Comparison of ENCODE assay signal across 14 mouse cellular contexts in the genomic region with DNA sequence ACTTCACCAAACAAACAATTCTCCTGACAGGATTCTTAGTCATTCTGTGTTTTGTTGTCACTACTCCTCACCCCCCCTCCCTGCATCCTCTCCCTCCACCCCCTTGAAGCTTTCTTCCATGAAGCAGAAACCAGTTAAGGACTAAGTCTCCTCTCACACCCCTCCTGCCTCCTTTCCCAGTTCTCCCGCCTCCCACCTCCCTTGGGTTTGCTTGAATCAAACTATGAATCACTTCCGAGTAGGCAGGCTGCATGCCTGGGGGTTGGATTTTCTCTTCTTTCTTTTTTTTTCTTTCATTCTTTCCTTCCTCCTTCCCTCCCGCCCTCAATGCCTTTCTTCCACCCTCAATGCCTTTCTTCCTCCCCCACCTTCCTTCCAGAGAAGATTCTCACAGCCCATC.
DNase-seq lines count a peak whose midpoint lies in the region; ATAC-seq and TF ChIP-seq lines count a peak whose summit lies in the region.
"Had no signal": no experiment of that assay in that cellular context is flagged by ENCODE, and none has a peak within 500 bp of the region (broad histone marks: within the 10 kb centered on the region; RNA-seq: fewer than 3 reads in every experiment).

No protein-coding gene starts in this region.

- no peaks in the 10 kb centered on the region for H3K36me3 ChIP-seq in kidney, postnatal 0 days (ENCODE audit: insufficient read depth, low read length)
- no peaks in the 10 kb centered on the region for H3K36me3 ChIP-seq in kidney, adult 2 months (ENCODE audit: control insufficient read depth, insufficient read depth, low read length)
- no peaks in the 10 kb centered on the region for H3K36me3 ChIP-seq in heart, embryonic 13.5 days
- H3K36me3 ChIP-seq: embryonic facial prominence, embryonic 15.5 days; intestine, embryonic 15.5 days had no signal

- no peak for TF ChIP-seq POLR2A in kidney, adult 2 months (IDR thresholded peaks at IDR 0.05; ENCODE audit: low read depth, low read length)

- peaks cover 24% of the 10 kb centered on the region for H3K4me1 ChIP-seq in kidney, postnatal 0 days (replicated peaks; ENCODE audit: insufficient read depth, low read length)
- peaks cover 10% of the 10 kb centered on the region for H3K4me1 ChIP-seq in kidney, adult 2 months (ENCODE audit: control insufficient read depth, insufficient read depth, low read length)
- peaks cover 69% of the 10 kb centered on the region for H3K4me1 ChIP-seq in heart, embryonic 13.5 days

- H3K4me2 ChIP-seq in kidney, postnatal 0 days (ENCODE audit: low read length), result no peak overlapping the region
- H3K4me2 ChIP-seq in heart, embryonic 13.5 days, result no peak overlapping the region
- H3K4me2 ChIP-seq: embryonic facial prominence, embryonic 15.5 days; intestine, embryonic 15.5 days had no signal

- H3K27me3 ChIP-seq in kidney, postnatal 0 days (ENCODE audit: insufficient read depth, low read length), result no peaks in the 10 kb centered on the region
- no peaks in the 10 kb centered on the region for H3K27me3 ChIP-seq in kidney, adult 2 months (replicated peaks; ENCODE audit: control insufficient read depth, insufficient read depth, low read length)
- no peaks in the 10 kb centered on the region for H3K27me3 ChIP-seq in heart, embryonic 13.5 days (replicated peaks)
- H3K27me3 ChIP-seq: embryonic facial prominence, embryonic 15.5 days; intestine, embryonic 15.5 days had no signal

- H3K9ac ChIP-seq in kidney, postnatal 0 days (ENCODE audit: low read depth, low read length), result no peak overlapping the region
- H3K9ac ChIP-seq in heart, embryonic 13.5 days, result no peak overlapping the region
- H3K9ac ChIP-seq: embryonic facial prominence, embryonic 15.5 days; intestine, embryonic 15.5 days had no signal

- no peaks in the 10 kb centered on the region for H3K9me3 ChIP-seq in kidney, postnatal 0 days (replicated peaks; ENCODE audit: low read length)
- H3K9me3 ChIP-seq in heart, embryonic 13.5 days, result no peaks in the 10 kb centered on the region
- H3K9me3 ChIP-seq: embryonic facial prominence, embryonic 15.5 days; intestine, embryonic 15.5 days had no signal

- 11% methylated on average over 3 of the region's 3 CpGs for WGBS in kidney, postnatal 0 days
- 56% methylated on average over 3 of the region's 3 CpGs for WGBS in kidney, adult 2 months
- 56% methylated on average over 3 of the region's 3 CpGs for WGBS in heart, embryonic 13.5 days

- H3K27ac ChIP-seq in kidney, postnatal 0 days, result peak overlapping the region; percentile 31; the same call in 1 of the 2 replicates
- H3K27ac ChIP-seq in kidney, adult 2 months (ENCODE audit: insufficient read depth, low read depth, low read length), result no peak overlapping the region; the same call in 1 of the 2 replicates
- H3K27ac ChIP-seq in heart, embryonic 13.5 days (replicated peaks), result peak overlapping the region; percentile 78
- H3K27ac ChIP-seq: embryonic facial prominence, embryonic 15.5 days; intestine, embryonic 15.5 days had no signal

- peak; percentile 85 for DNase-seq in kidney, postnatal 0 days (ENCODE audit: low spot score)
- no peak for DNase-seq in kidney, adult 2 months
- DNase-seq in 3134 (ENCODE audit: extremely low read depth, insufficient read length, low spot score), result peak; percentile 79
- peak; percentile 93 for DNase-seq in 3T3-L1 (ENCODE audit: low read depth, low spot score)
- DNase-seq in spleen, postnatal 4 days (ENCODE audit: low spot score in 2 of 2), result no peak
- no peak for DNase-seq in B cell, adult 2 months
- no peak for DNase-seq in cerebellum, postnatal 14 days
- DNase-seq: cerebellum, adult 11 months; gastrocnemius, postnatal 25 days; layer of hippocampus, postnatal 36 days; lung, postnatal 4 days had no signal

- no peak overlapping the region for H3K4me3 ChIP-seq in kidney, postnatal 0 days (replicated peaks; ENCODE audit: low read depth, low read length)
- H3K4me3 ChIP-seq in kidney, adult 2 months (ENCODE audit: insufficient read depth, low read depth, low read length), result no peak overlapping the region
- H3K4me3 ChIP-seq in heart, embryonic 13.5 days, result no peak overlapping the region
- H3K4me3 ChIP-seq: embryonic facial prominence, embryonic 15.5 days; intestine, embryonic 15.5 days had no signal

- TF ChIP-seq CTCF in kidney, postnatal 0 days (IDR thresholded peaks at IDR 0.05; ENCODE audit: low read depth), result no peak
- no peak for TF ChIP-seq CTCF in kidney, adult 2 months (conservative IDR thresholded peaks at IDR 0.05; ENCODE audit: insufficient read depth, insufficient read length, low read depth, low read length)

- no peak for ATAC-seq in kidney, postnatal 0 days (replicated peaks; ENCODE audit: low FRiP score, low read depth)
- ATAC-seq in heart, embryonic 13.5 days (ENCODE audit: extremely low read depth, insufficient number of reproducible peaks, low FRiP score, low TSS enrichment), result no peak

Comparison
In these comparisons a context has a peak if more than half of its experiments do, and no peak if none do; other contexts are left out.
1. DNase-seq: peak in kidney, postnatal 0 days (single experiment), 3134 (single experiment) and 3T3-L1 (single experiment); none in kidney, adult 2 months (single experiment), spleen, postnatal 4 days (0 of 2), B cell, adult 2 months (0 of 2) and cerebellum, postnatal 14 days (0 of 2).